Mouse (Mus musculus) spleen, adult 2 months (tissue): ENCODE results near the gene Traf7. TPM values are rescaled to one million over a fixed set of nuclear protein-coding genes. Genes with fewer than 3 reads are reported as not detected.

Experiments
- DNase-seq, 2 experiments: peaks; one replicate each; pipeline versions ENCODE4 v3.0.0 to v3.0.0-alpha.2; 2012 to 2021; ENCODE audit warnings: low spot score in 2 of 2, low read depth in 1 of 2
- H3K27ac ChIP-seq: fragments of 200-500 bp; 2 replicates; pipeline ENCODE4 v1.5.1; 2012; ENCODE audit warnings: low read length, inconsistent platforms; ENCODE audit not compliant: insufficient read depth
- H3K27me3 ChIP-seq: fragments of 200-500 bp; 2 replicates; pipeline ENCODE4 v1.6.1; 2012; ENCODE audit warnings: mild to moderate bottlenecking, moderate library complexity, low read length, inconsistent platforms; ENCODE audit not compliant: control insufficient read depth, insufficient read depth
- H3K36me3 ChIP-seq: fragments of 200-500 bp; 2 replicates; pipeline ENCODE4 v1.6.1; 2012; ENCODE audit warnings: mild to moderate bottlenecking, low read length, inconsistent platforms; ENCODE audit not compliant: control insufficient read depth, insufficient read depth
- H3K4me1 ChIP-seq: fragments of 200-500 bp; 2 replicates; pipeline ENCODE4 v1.6.1; 2011; ENCODE audit warnings: inconsistent platforms; ENCODE audit not compliant: control insufficient read depth, insufficient read depth, insufficient read length
- H3K4me3 ChIP-seq: fragments of 200-500 bp; 2 replicates; pipeline ENCODE4 v1.5.1; 2011; ENCODE audit warnings: mild to moderate bottlenecking, inconsistent platforms; ENCODE audit not compliant: insufficient read depth, insufficient read length; ENCODE audit errors: extremely low read depth
- CTCF ChIP-seq: fragments of 200-500 bp; IDR thresholded peaks from 2 replicates; pipeline ENCODE4 v1.5.1; 2011; ENCODE audit warnings: mild to moderate bottlenecking, inconsistent platforms; ENCODE audit not compliant: insufficient read depth, insufficient read length, insufficient replicate concordance; ENCODE audit errors: extremely low read depth
- POLR2A ChIP-seq: fragments of 200-500 bp; IDR thresholded peaks from 2 replicates; pipeline ENCODE4 v1.6.1; 2011; ENCODE audit warnings: low read depth, low read length, inconsistent platforms
- WGBS: fragments of 180-500 bp; shearing (Covaris S2); methylation state at CpG from one replicate; pipeline ENCODE4 v1.1.7; 2018; 5-methylcytosine and 5-hydroxymethylcytosine counted together
- polyA plus RNA-seq: library from polyadenylated mRNA; depleted of rRNA; stranded (reverse); fragments of >200 nt; gene quantifications from 2 replicates; pipeline ENCODE4 v1.2.3, GENCODE M21; 2012

The Traf7 gene
- polyA plus RNA-seq, 1 experiment: 182 TPM

- Histone ChIP-seq H3K36me3 (peaks cover 60% of the 10 kb centered on the region), H3K27ac (no peak overlapping the region), H3K4me3 (no peak overlapping the region), H3K27me3 (no peaks in the 10 kb centered on the region), H3K4me1 (no peaks in the 10 kb centered on the region)
- TF ChIP-seq POLR2A (no peak), CTCF (no peak)
- DNase-seq: no peak
- 73% methylated on average over 5 of the region's 5 CpGs for WGBS
These were observed 14.1 kb downstream of the Traf7 start for GRCm38 (mm10) chr17:24513609-24514008.

GRCm38 (mm10) chr17:24507806-24508460 lies 19.8 kb downstream of the Traf7 start:
- WGBS: 91% methylated on average over 12 of the region's 12 CpGs

GRCm38 (mm10) chr17:24507129-24507664 lies 20.5 kb downstream of the Traf7 start:
- no peak for DNase-seq
- Histone ChIP-seq H3K27ac (no peak overlapping the region), H3K4me3 (no peak overlapping the region), H3K27me3 (no peaks in the 10 kb centered on the region), H3K36me3 (peaks cover 35% of the 10 kb centered on the region), H3K4me1 (no peaks in the 10 kb centered on the region; the same call in 1 of the 2 replicates)
- TF ChIP-seq POLR2A: no peak
- no peak for TF ChIP-seq CTCF
- 80% methylated on average over 19 of the region's 19 CpGs for WGBS

More at GRCm38 (mm10) chr17:24507806-24508460, 19.8 kb downstream of the Traf7 start:
- Histone ChIP-seq H3K36me3 (peaks cover 35% of the 10 kb centered on the region), H3K27me3 (no peaks in the 10 kb centered on the region), H3K4me1 (no peaks in the 10 kb centered on the region; the same call in 1 of the 2 replicates), H3K4me3 (no peak overlapping the region), H3K27ac (no peak overlapping the region)
- no peak for TF ChIP-seq POLR2A
- DNase-seq: no peak

- Histone ChIP-seq H3K4me1 (no peaks in the 10 kb centered on the region; the same call in 1 of the 2 replicates), H3K27me3 (no peaks in the 10 kb centered on the region), H3K36me3 (peaks cover 29% of the 10 kb centered on the region), H3K4me3 (no peak overlapping the region), H3K27ac (no peak overlapping the region)
- 66% methylated on average over 36 of the region's 36 CpGs for WGBS
- DNase-seq: no peak
- TF ChIP-seq CTCF: no peak
- no peak for TF ChIP-seq POLR2A
These were observed 21.2 kb downstream of the Traf7 start for GRCm38 (mm10) chr17:24506332-24507070.

- H3K4me3 ChIP-seq: no peak overlapping the region
- no peak for DNase-seq
- H3K36me3 ChIP-seq: peaks cover 21% of the 10 kb centered on the region
- H3K27ac ChIP-seq: no peak overlapping the region
- 94% methylated on average over 30 of the region's 30 CpGs for WGBS
- no peaks in the 10 kb centered on the region; the same call in 1 of the 2 replicates for H3K4me1 ChIP-seq
- TF ChIP-seq POLR2A (no peak), CTCF (no peak)
- no peaks in the 10 kb centered on the region for H3K27me3 ChIP-seq
These were observed 22.3 kb downstream of the Traf7 start for GRCm38 (mm10) chr17:24505286-24505955.

- TF ChIP-seq POLR2A: no peak
- no peak for TF ChIP-seq CTCF
- 92% methylated on average over 10 of the region's 10 CpGs for WGBS
- Histone ChIP-seq H3K36me3 (peaks cover 9% of the 10 kb centered on the region), H3K27me3 (no peaks in the 10 kb centered on the region), H3K4me1 (no peaks in the 10 kb centered on the region; the same call in 1 of the 2 replicates), H3K4me3 (no peak overlapping the region), H3K27ac (no peak overlapping the region)
- no peak for DNase-seq
These were observed 23.7 kb downstream of the Traf7 start for GRCm38 (mm10) chr17:24504085-24504484.
